Mouse (Mus musculus) small intestine, adult 2 months (tissue): ENCODE data around the gene Trpc2.

ENCODE experiments used
- CTCF ChIP-seq: fragments of 200-500 bp; IDR thresholded peaks from 2 replicates; pipeline ENCODE4 v1.5.1; 2012; ENCODE audit warnings: low read depth, mild to moderate bottlenecking, control low read depth, inconsistent platforms, low read length, moderate library complexity, mixed read lengths; ENCODE audit not compliant: insufficient replicate concordance, insufficient read length; ENCODE audit errors: extremely low read depth
- POLR2A ChIP-seq: fragments of 200-500 bp; IDR thresholded peaks from 2 replicates; pipeline ENCODE4 v1.6.1; 2012; ENCODE audit warnings: low read depth, mild to moderate bottlenecking, control low read depth, inconsistent platforms, low read length, moderate library complexity

DNA sequence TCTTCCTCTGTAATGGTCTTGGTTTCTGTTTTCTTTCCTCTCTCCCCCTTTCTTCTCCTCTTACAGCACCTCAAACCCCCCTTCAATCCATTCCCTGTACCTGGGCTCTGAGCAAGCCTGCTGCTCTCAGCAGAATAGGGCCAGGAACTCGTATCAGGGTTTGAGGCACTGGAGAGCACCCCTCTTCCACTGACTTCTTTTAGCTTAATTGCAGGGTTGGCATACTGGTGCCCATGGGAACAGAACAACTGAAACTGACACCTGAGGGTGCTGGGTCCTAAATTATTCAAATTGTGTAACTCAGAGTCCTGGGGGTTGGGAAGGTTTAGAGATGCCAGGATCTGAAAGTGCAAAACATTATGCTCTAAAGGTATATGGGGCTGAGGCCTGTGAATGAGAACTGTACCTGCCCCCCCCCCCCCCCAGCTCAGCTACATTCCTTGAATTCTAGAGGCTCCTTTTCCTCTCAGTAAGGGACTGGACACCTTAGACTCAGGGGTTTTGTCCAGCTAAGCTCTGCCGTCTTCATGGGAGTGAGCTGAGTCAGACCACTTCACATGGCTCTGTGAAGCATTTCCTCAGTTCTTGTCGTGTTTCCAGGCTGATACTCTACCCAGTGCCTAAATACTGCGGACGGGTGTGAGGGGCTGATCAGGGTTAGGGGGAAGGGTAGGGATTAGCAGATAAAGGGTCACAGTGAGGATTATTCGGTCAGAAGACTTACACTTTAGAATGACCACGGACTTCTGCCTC is 33.8 kb downstream of the Trpc2 start, which contains the start of gene Chrna10:
- no peak for TF ChIP-seq POLR2A
- TF ChIP-seq CTCF, result no peak
